Comparison of ENCODE assay signal across 10 mouse cellular contexts in genomic region chr4:137128152-137128551, GRCm38 (mm10).
DNase-seq lines count a peak whose midpoint lies in the region; ATAC-seq and TF ChIP-seq lines count a peak whose summit lies in the region.
"Had no signal": no experiment of that assay in that cellular context is flagged by ENCODE, and none has a peak within 500 bp of the region (broad histone marks: within the 10 kb centered on the region; RNA-seq: fewer than 3 reads in every experiment).

No protein-coding gene starts in this region.

- H3K4me3 ChIP-seq in kidney, postnatal 0 days (replicated peaks; ENCODE audit: low read depth, low read length), result no peak overlapping the region
- no peak overlapping the region for H3K4me3 ChIP-seq in forebrain, embryonic 15.5 days
- H3K4me3 ChIP-seq in limb, embryonic 13.5 days, result no peak overlapping the region

- no peak overlapping the region for H3K4me2 ChIP-seq in kidney, postnatal 0 days (ENCODE audit: low read length)
- no peak overlapping the region for H3K4me2 ChIP-seq in forebrain, embryonic 15.5 days (replicated peaks)
- H3K4me2 ChIP-seq in limb, embryonic 13.5 days (replicated peaks), result peak overlapping the region; percentile 16; the same call in 1 of the 2 replicates

- peaks cover 9% of the 10 kb centered on the region; the same call in 1 of the 2 replicates for H3K4me1 ChIP-seq in kidney, postnatal 0 days (replicated peaks; ENCODE audit: insufficient read depth, low read length)
- H3K4me1 ChIP-seq in forebrain, embryonic 15.5 days, result peaks cover 11% of the 10 kb centered on the region
- H3K4me1 ChIP-seq in limb, embryonic 13.5 days, result peaks cover 14% of the 10 kb centered on the region

- peak; percentile 66 for DNase-seq in kidney, postnatal 0 days (ENCODE audit: low spot score)
- no peak for DNase-seq in kidney, adult 11 months
- peak; percentile 59 for DNase-seq in embryo, embryonic 10 days (ENCODE audit: low spot score)
- DNase-seq in left cerebral cortex, adult 18-20 months (ENCODE audit: low spot score in 2 of 2), result no peak
- no peak for DNase-seq in frontal cortex, postnatal 10 days (ENCODE audit: low spot score in 2 of 2)
- DNase-seq: cerebellum, adult 11-12 months; heart, adult 11 months had no signal

- no peaks in the 10 kb centered on the region for H3K9me3 ChIP-seq in kidney, postnatal 0 days (replicated peaks; ENCODE audit: low read length)
- no peaks in the 10 kb centered on the region for H3K9me3 ChIP-seq in forebrain, embryonic 15.5 days
- no peaks in the 10 kb centered on the region for H3K9me3 ChIP-seq in limb, embryonic 13.5 days

- TF ChIP-seq CTCF in kidney, postnatal 0 days (IDR thresholded peaks at IDR 0.05; ENCODE audit: low read depth), result no peak

- H3K9ac ChIP-seq in kidney, postnatal 0 days (ENCODE audit: low read depth, low read length), result no peak overlapping the region
- H3K9ac ChIP-seq in forebrain, embryonic 15.5 days (replicated peaks), result no peak overlapping the region
- peak overlapping the region; percentile 10; the same call in 1 of the 2 replicates for H3K9ac ChIP-seq in limb, embryonic 13.5 days

- no peak overlapping the region for H3K27ac ChIP-seq in kidney, postnatal 0 days
- peak overlapping the region; percentile 63 for H3K27ac ChIP-seq in forebrain, embryonic 15.5 days (replicated peaks)
- no peak overlapping the region for H3K27ac ChIP-seq in limb, embryonic 13.5 days

- H3K27me3 ChIP-seq in kidney, postnatal 0 days (ENCODE audit: insufficient read depth, low read length), result 0 out of 2 replicates have a peak, but pooled peaks cover 5% of the 10 kb centered on the region
- no peaks in the 10 kb centered on the region for H3K27me3 ChIP-seq in forebrain, embryonic 15.5 days
- peaks cover 31% of the 10 kb centered on the region for H3K27me3 ChIP-seq in limb, embryonic 13.5 days

- no peak for ATAC-seq in kidney, postnatal 0 days (replicated peaks; ENCODE audit: low FRiP score, low read depth)
- peak; percentile 61; the same call in 1 of the 2 replicates for ATAC-seq in forebrain, embryonic 15.5 days (replicated peaks)
- ATAC-seq in limb, embryonic 13.5 days (ENCODE audit: low FRiP score, low read depth), result peak; percentile 32; the same call in 1 of the 2 replicates
- ATAC-seq in monocyte, adult 5-6 weeks (replicated peaks; ENCODE audit: insufficient number of reproducible peaks, low FRiP score, low TSS enrichment, poor library complexity, severe bottlenecking), result no peak

- 6% methylated on average over 15 of the region's 15 CpGs for WGBS in kidney, postnatal 0 days
- 34% methylated on average over 15 of the region's 15 CpGs for WGBS in forebrain, embryonic 15.5 days
- WGBS in limb, embryonic 13.5 days, result 3% methylated on average over 15 of the region's 15 CpGs

- H3K36me3 ChIP-seq in kidney, postnatal 0 days (ENCODE audit: insufficient read depth, low read length), result no peaks in the 10 kb centered on the region
- H3K36me3 ChIP-seq in forebrain, embryonic 15.5 days, result no peaks in the 10 kb centered on the region
- H3K36me3 ChIP-seq in limb, embryonic 13.5 days, result no peaks in the 10 kb centered on the region

Comparison
In these comparisons a context has a peak if more than half of its experiments do, and no peak if none do; other contexts are left out.
1. DNase-seq: peak in kidney, postnatal 0 days (single experiment) and embryo, embryonic 10 days (single experiment); none in kidney, adult 11 months (single experiment), left cerebral cortex, adult 18-20 months (0 of 2) and frontal cortex, postnatal 10 days (0 of 2).
2. ATAC-seq: peak in forebrain, embryonic 15.5 days (single experiment) and limb, embryonic 13.5 days (single experiment); none in kidney, postnatal 0 days (single experiment) and monocyte, adult 5-6 weeks (single experiment).